Mouse (Mus musculus) neural tube, embryonic 14.5 days (tissue): ENCODE data around the gene Spink2. TPM values are rescaled to one million over a fixed set of nuclear protein-coding genes. Genes with fewer than 3 reads are reported as not detected.

Experiments
- ATAC-seq: fragments of 200-750 bp; cut with Nextera tagmentation; 2 replicates; pipeline ENCODE4 v1.8.0; 2017; ENCODE audit warnings: low read depth, mild to moderate bottlenecking, moderate TSS enrichment, moderate library complexity
- H3K27ac ChIP-seq: fragments of 300-500 bp; sonication (generic); 2 replicates; pipeline ENCODE4 v1.5.1; 2014; ENCODE audit warnings: low read depth, mild to moderate bottlenecking, control low read depth, low read length, moderate library complexity, mixed read lengths
- H3K27me3 ChIP-seq: fragments of 300-500 bp; sonication (generic); 2 replicates; pipeline ENCODE4 v1.6.1; 2014; ENCODE audit warnings: low read length; ENCODE audit not compliant: control insufficient read depth, insufficient read depth
- H3K36me3 ChIP-seq: fragments of 300-500 bp; sonication (generic); 2 replicates; pipeline ENCODE4 v1.6.1; 2014; ENCODE audit warnings: low read length, mixed read lengths; ENCODE audit not compliant: control insufficient read depth, insufficient read depth
- H3K4me1 ChIP-seq: fragments of 300-500 bp; sonication (generic); 2 replicates; pipeline ENCODE4 v1.6.1; 2014; ENCODE audit warnings: low read length; ENCODE audit not compliant: control insufficient read depth, insufficient read depth
- H3K4me2 ChIP-seq: fragments of 300-500 bp; sonication (generic); 2 replicates; pipeline ENCODE4 v1.6.1; 2014; ENCODE audit warnings: mild to moderate bottlenecking, low read depth, low read length, control low read depth
- H3K4me3 ChIP-seq: fragments of 300-500 bp; sonication (generic); 2 replicates; pipeline ENCODE4 v1.5.1; 2014; ENCODE audit warnings: low read depth, low read length, control low read depth, mixed read lengths
- H3K9ac ChIP-seq: fragments of 300-500 bp; sonication (generic); replicated peaks from 2 replicates; pipeline ENCODE4 v1.6.1; 2014; ENCODE audit warnings: low read depth, mild to moderate bottlenecking, control low read depth, low read length, mixed read lengths
- H3K9me3 ChIP-seq: fragments of 300-500 bp; sonication (generic); 2 replicates; pipeline ENCODE4 v1.6.1; 2016; ENCODE audit warnings: low read length; ENCODE audit not compliant: control insufficient read depth
- WGBS: fragments of 180-500 bp; shearing (Covaris S2); extraction: QIAGEN DNeasy Blood & Tissue Kit; methylation state at CpG from one replicate; pipeline ENCODE4 v1.1.7; 2014; 5-methylcytosine and 5-hydroxymethylcytosine counted together
- polyA plus RNA-seq: library from polyadenylated mRNA; unstranded; fragments of >200 nt; fragmentation: Nextera tagmentation; extraction: Ambion mirVana; gene quantifications from 2 replicates; pipeline ENCODE4 v1.2.1, GENCODE M21; 2014

Gene Spink2
- polyA plus RNA-seq, 1 experiment from 2014 or later = 6.0 TPM

GRCm38 (mm10) chr5:77165703-77166625 is 45.3 kb downstream of the Spink2 start:
- Histone ChIP-seq H3K9ac (no peak overlapping the region), H3K36me3 (no peaks in the 10 kb centered on the region), H3K4me3 (no peak overlapping the region), H3K9me3 (no peaks in the 10 kb centered on the region), H3K27me3 (no peaks in the 10 kb centered on the region), H3K4me2 (no peak overlapping the region), H3K27ac (no peak overlapping the region), H3K4me1 (no peaks in the 10 kb centered on the region)
- no peak for ATAC-seq
- 72% methylated on average over 13 of the region's 13 CpGs for WGBS

DNA sequence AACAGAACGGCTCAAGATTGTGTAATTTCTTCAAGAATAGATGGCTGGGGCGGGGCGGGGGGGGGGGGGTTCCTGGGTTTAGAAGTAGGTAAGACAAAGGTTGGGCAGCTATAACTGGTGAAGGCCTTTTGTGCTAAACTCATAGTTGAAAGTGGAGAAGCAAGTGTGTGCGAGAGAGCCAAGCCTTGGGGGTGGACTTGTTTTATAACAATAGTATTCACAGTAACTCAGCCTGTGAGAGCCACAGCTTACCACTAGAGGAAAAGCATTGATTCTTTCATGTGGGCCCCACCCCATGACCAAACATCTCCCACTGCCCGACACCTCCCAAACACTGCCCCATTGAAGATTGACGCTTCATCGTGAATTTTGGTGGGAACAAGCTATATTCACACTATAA is 47.7 kb downstream of the Spink2 start:
- Histone ChIP-seq H3K27me3 (no peaks in the 10 kb centered on the region), H3K27ac (no peak overlapping the region), H3K4me3 (no peak overlapping the region), H3K9ac (no peak overlapping the region), H3K4me1 (no peaks in the 10 kb centered on the region), H3K9me3 (no peaks in the 10 kb centered on the region), H3K36me3 (no peaks in the 10 kb centered on the region), H3K4me2 (no peak overlapping the region)
- 88% methylated on average over 7 of the region's 7 CpGs for WGBS
- ATAC-seq = no peak

- Histone ChIP-seq H3K4me2 (no peak overlapping the region), H3K4me3 (no peak overlapping the region), H3K27me3 (no peaks in the 10 kb centered on the region), H3K36me3 (no peaks in the 10 kb centered on the region), H3K4me1 (no peaks in the 10 kb centered on the region), H3K9ac (no peak overlapping the region), H3K27ac (no peak overlapping the region), H3K9me3 (no peaks in the 10 kb centered on the region)
- no peak for ATAC-seq
- WGBS = 97% methylated on average over 3 of the region's 3 CpGs
Measured at GRCm38 (mm10) chr5:77162566-77162965, 48.7 kb downstream of the Spink2 start.

DNA sequence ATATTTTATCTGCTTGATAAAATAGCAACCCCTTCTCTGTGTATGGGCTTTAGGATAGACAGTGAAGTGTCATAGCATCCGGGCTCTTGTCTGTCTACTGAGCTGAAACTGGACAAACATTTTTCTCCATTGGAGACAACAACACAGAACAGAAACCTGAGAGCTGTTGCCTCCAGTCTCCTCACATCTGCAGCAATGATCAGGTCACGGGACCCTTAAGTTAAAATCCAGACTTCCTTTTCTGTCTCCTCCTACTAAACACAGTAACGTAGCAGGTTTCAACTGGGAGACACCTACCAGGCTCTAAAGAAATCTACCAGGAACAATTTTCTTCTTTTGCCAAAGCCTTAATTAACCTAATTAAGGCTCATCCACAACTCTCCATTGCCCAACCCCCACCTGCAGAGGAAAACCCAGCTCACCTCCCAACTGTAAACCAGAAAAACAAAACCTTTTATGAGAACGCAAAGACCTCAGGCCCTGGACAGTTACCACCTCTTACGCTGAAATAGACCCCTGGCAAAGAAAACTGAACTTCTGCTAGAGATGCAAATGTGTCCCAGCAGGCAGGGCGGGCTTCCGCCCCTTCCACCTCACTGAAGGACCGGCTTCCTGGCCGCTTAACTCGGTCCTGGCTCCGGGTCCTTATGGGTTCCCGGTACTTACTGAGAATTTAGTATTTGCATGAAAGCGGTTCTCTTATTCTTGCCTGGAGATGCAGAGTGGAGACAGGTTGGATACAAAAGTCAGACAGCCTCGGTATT is 53.3 kb downstream of the Spink2 start:
- no peak for ATAC-seq
- no peak overlapping the region for H3K4me3 ChIP-seq
- no peaks in the 10 kb centered on the region for H3K9me3 ChIP-seq
- no peaks in the 10 kb centered on the region for H3K36me3 ChIP-seq
- H3K27ac ChIP-seq = no peak overlapping the region
- H3K4me2 ChIP-seq = no peak overlapping the region
- H3K4me1 ChIP-seq = 0 out of 2 replicates have a peak, but pooled peaks cover 4% of the 10 kb centered on the region
- 36% methylated on average over 14 of the region's 14 CpGs for WGBS
- H3K27me3 ChIP-seq = no peaks in the 10 kb centered on the region
- H3K9ac ChIP-seq = no peak overlapping the region

DNA sequence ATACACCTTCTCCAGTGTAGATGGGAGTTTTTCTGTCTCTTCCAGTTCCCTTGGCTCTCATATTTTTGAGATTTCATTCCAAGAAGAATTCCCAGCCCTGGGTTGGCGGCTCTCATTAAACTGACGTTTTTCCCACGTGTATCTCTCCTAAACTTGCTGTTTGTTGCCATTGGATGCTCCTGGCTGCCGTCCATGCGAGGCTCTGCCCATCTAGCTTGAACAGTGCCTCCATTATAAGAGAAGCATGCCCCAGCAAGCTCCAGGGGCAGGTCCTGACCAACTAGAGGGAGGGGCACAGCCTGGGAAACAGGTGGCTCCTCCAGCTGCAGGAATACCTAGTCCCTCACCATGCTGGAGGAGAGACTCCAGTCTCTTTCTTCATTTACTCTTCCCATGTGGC is 54.3 kb downstream of the Spink2 start:
- Histone ChIP-seq H3K9ac (no peak overlapping the region), H3K27ac (no peak overlapping the region), H3K4me2 (no peak overlapping the region), H3K27me3 (no peaks in the 10 kb centered on the region), H3K4me3 (no peak overlapping the region), H3K36me3 (no peaks in the 10 kb centered on the region), H3K9me3 (no peaks in the 10 kb centered on the region), H3K4me1 (0 out of 2 replicates have a peak, but pooled peaks cover 4% of the 10 kb centered on the region)
- WGBS = 61% methylated on average over 5 of the region's 5 CpGs
- no peak for ATAC-seq

- no peak overlapping the region for H3K4me2 ChIP-seq
- ATAC-seq = no peak
- no peak overlapping the region for H3K27ac ChIP-seq
- 94% methylated on average over 12 of the region's 12 CpGs for WGBS
- H3K36me3 ChIP-seq = no peaks in the 10 kb centered on the region
- no peak overlapping the region for H3K9ac ChIP-seq
- H3K4me1 ChIP-seq = 0 out of 2 replicates have a peak, but pooled peaks cover 4% of the 10 kb centered on the region
- H3K9me3 ChIP-seq = no peaks in the 10 kb centered on the region
- no peaks in the 10 kb centered on the region for H3K27me3 ChIP-seq
- no peak overlapping the region for H3K4me3 ChIP-seq
Measured at GRCm38 (mm10) chr5:77155526-77155925, 55.7 kb downstream of the Spink2 start.

Other genes starting within 250 kb of the Spink2 start
- gene Srp72, start 236.8 kb downstream of the Spink2 start, polyA plus RNA-seq = 87.6 and 93.3 TPM in 2 replicates
- gene Arl9, start 207.4 kb downstream of the Spink2 start, polyA plus RNA-seq = not detected in 2 replicates
- 0.40 and 0.86 TPM in 2 replicates for gene Thegl, start 195.4 kb downstream of the Spink2 start, polyA plus RNA-seq
- gene Hopx, start 96.3 kb downstream of the Spink2 start, polyA plus RNA-seq = 16.2 and 29.3 TPM in 2 replicates
- 5.2 and 8.1 TPM in 2 replicates for gene Rest, start 54.0 kb upstream of the Spink2 start, polyA plus RNA-seq
- gene Noa1, start 98.6 kb upstream of the Spink2 start, polyA plus RNA-seq = 32.1 and 36.6 TPM in 2 replicates
- gene Polr2b, start 98.7 kb upstream of the Spink2 start, polyA plus RNA-seq = 58.7 and 72.9 TPM in 2 replicates
- gene Igfbp7, start 196.6 kb upstream of the Spink2 start, polyA plus RNA-seq = 52.8 and 54.2 TPM in 2 replicates